Mouse (Mus musculus): ENCODE data around the gene Pex1. TPM values are rescaled to one million over a fixed set of nuclear protein-coding genes. Genes with fewer than 3 reads are reported as not detected.
"Not testable (repeated sequence)": the region's sequence is repeated elsewhere in the genome, so short reads cannot be mapped to it uniquely, and the experiment has no call there.

The Pex1 gene
- polyA plus RNA-seq, 1 experiment from 2014 or later, result 17.3 TPM

- H3K36me3 ChIP-seq, result peaks cover 13% of the 10 kb centered on the region
- no peaks in the 10 kb centered on the region for H3K9me3 ChIP-seq (replicated peaks)
- no peaks in the 10 kb centered on the region for H3K27me3 ChIP-seq
- ATAC-seq (ENCODE audit: insufficient number of reproducible peaks, low FRiP score, low TSS enrichment, low read depth), result no peak
- H3K4me3 ChIP-seq (replicated peaks), result no peak overlapping the region
- H3K27ac ChIP-seq (replicated peaks), result no peak overlapping the region
- WGBS, result 87% methylated on average over 3 of the region's 3 CpGs
- 0 out of 2 replicates have a peak, but pooled peaks cover 4% of the 10 kb centered on the region for H3K4me1 ChIP-seq
- H3K4me2 ChIP-seq (replicated peaks), result no peak overlapping the region
- no peak overlapping the region for H3K9ac ChIP-seq
Observed at GRCm38 (mm10) chr5:3600790-3601189, 4.9 kb downstream of the Pex1 start.

- H3K9ac ChIP-seq, result no peak overlapping the region
- peaks cover 37% of the 10 kb centered on the region for H3K36me3 ChIP-seq
- H3K27me3 ChIP-seq, result no peaks in the 10 kb centered on the region
- no peak overlapping the region for H3K27ac ChIP-seq (replicated peaks)
- H3K4me3 ChIP-seq (replicated peaks), result no peak overlapping the region
- H3K4me1 ChIP-seq, result no peaks in the 10 kb centered on the region
- no peak overlapping the region for H3K4me2 ChIP-seq (replicated peaks)
- no peaks in the 10 kb centered on the region for H3K9me3 ChIP-seq (replicated peaks)
- 94% methylated on average over 9 of the region's 9 CpGs for WGBS
- ATAC-seq (ENCODE audit: insufficient number of reproducible peaks, low FRiP score, low TSS enrichment, low read depth), result no peak
Observed at GRCm38 (mm10) chr5:3607114-3607513, 11.2 kb downstream of the Pex1 start.

- H3K4me3 ChIP-seq (replicated peaks), result no peak overlapping the region
- H3K4me1 ChIP-seq, result no peaks in the 10 kb centered on the region
- ATAC-seq (ENCODE audit: insufficient number of reproducible peaks, low FRiP score, low TSS enrichment, low read depth), result no peak
- no peak overlapping the region for H3K4me2 ChIP-seq (replicated peaks)
- 95% methylated on average over 7 of the region's 7 CpGs for WGBS
- no peak overlapping the region for H3K9ac ChIP-seq
- no peaks in the 10 kb centered on the region for H3K9me3 ChIP-seq (replicated peaks)
- H3K27ac ChIP-seq (replicated peaks), result no peak overlapping the region
- no peaks in the 10 kb centered on the region for H3K27me3 ChIP-seq
- peaks cover 42% of the 10 kb centered on the region for H3K36me3 ChIP-seq
Observed at GRCm38 (mm10) chr5:3609241-3609640, 13.4 kb downstream of the Pex1 start.

- not testable (repeated sequence) for H3K4me2 ChIP-seq (replicated peaks); ATAC-seq (ENCODE audit: insufficient number of reproducible peaks, low FRiP score, low TSS enrichment, low read depth); H3K27me3 ChIP-seq; H3K27ac ChIP-seq (replicated peaks); H3K4me1 ChIP-seq; H3K4me3 ChIP-seq (replicated peaks); H3K9me3 ChIP-seq (replicated peaks); H3K9ac ChIP-seq
- WGBS, result 99% methylated on average over 2 of the region's 2 CpGs
- H3K36me3 ChIP-seq, result peaks cover 32% of the 10 kb centered on the region
Observed at GRCm38 (mm10) chr5:3611835-3612234, 16.0 kb downstream of the Pex1 start.

- no peak for ATAC-seq (ENCODE audit: insufficient number of reproducible peaks, low FRiP score, low TSS enrichment, low read depth)
- Histone ChIP-seq H3K27ac (replicated peaks) (no peak overlapping the region), H3K9me3 (replicated peaks) (no peaks in the 10 kb centered on the region), H3K27me3 (no peaks in the 10 kb centered on the region), H3K4me1 (no peaks in the 10 kb centered on the region), H3K4me2 (replicated peaks) (no peak overlapping the region), H3K4me3 (replicated peaks) (no peak overlapping the region), H3K9ac (no peak overlapping the region), H3K36me3 (peaks cover 52% of the 10 kb centered on the region)
- 88% methylated on average over 7 of the region's 7 CpGs for WGBS
Observed at GRCm38 (mm10) chr5:3620486-3620885, 24.6 kb downstream of the Pex1 start.

GRCm38 (mm10) chr5:3630055-3630454 is 34.2 kb downstream of the Pex1 start:
- 68% methylated on average over 5 of the region's 5 CpGs for WGBS
- H3K9ac ChIP-seq, result no peak overlapping the region
- no peaks in the 10 kb centered on the region for H3K27me3 ChIP-seq
- peaks cover 39% of the 10 kb centered on the region for H3K36me3 ChIP-seq
- H3K4me2 ChIP-seq (replicated peaks), result no peak overlapping the region
- no peaks in the 10 kb centered on the region for H3K4me1 ChIP-seq
- no peaks in the 10 kb centered on the region for H3K9me3 ChIP-seq (replicated peaks)
- no peak overlapping the region for H3K4me3 ChIP-seq (replicated peaks)
- H3K27ac ChIP-seq (replicated peaks), result no peak overlapping the region
- no peak for ATAC-seq (ENCODE audit: insufficient number of reproducible peaks, low FRiP score, low TSS enrichment, low read depth)

GRCm38 (mm10) chr5:3631512-3632271 is 35.8 kb downstream of the Pex1 start:
- Histone ChIP-seq H3K4me2 (replicated peaks) (no peak overlapping the region), H3K27ac (replicated peaks) (no peak overlapping the region), H3K27me3 (no peaks in the 10 kb centered on the region), H3K9ac (no peak overlapping the region), H3K36me3 (peaks cover 37% of the 10 kb centered on the region), H3K4me1 (no peaks in the 10 kb centered on the region), H3K9me3 (replicated peaks) (no peaks in the 10 kb centered on the region), H3K4me3 (replicated peaks) (no peak overlapping the region)
- WGBS, result 70% methylated on average over 16 of the region's 16 CpGs
- no peak for ATAC-seq (ENCODE audit: insufficient number of reproducible peaks, low FRiP score, low TSS enrichment, low read depth)

- Histone ChIP-seq H3K27ac (replicated peaks) (no peak overlapping the region), H3K4me2 (replicated peaks) (no peak overlapping the region), H3K27me3 (no peaks in the 10 kb centered on the region), H3K9ac (no peak overlapping the region), H3K36me3 (peaks cover 37% of the 10 kb centered on the region), H3K4me1 (no peaks in the 10 kb centered on the region), H3K4me3 (replicated peaks) (no peak overlapping the region), H3K9me3 (replicated peaks) (no peaks in the 10 kb centered on the region)
- 76% methylated on average over 5 of the region's 5 CpGs for WGBS
- no peak for ATAC-seq (ENCODE audit: insufficient number of reproducible peaks, low FRiP score, low TSS enrichment, low read depth)
Observed at GRCm38 (mm10) chr5:3632285-3632684, 36.4 kb downstream of the Pex1 start.

GRCm38 (mm10) chr5:3633315-3633714 is 37.4 kb downstream of the Pex1 start:
- WGBS, result 95% methylated on average over 13 of the region's 13 CpGs
- no peaks in the 10 kb centered on the region for H3K9me3 ChIP-seq (replicated peaks)
- peaks cover 37% of the 10 kb centered on the region for H3K36me3 ChIP-seq
- no peak overlapping the region for H3K4me2 ChIP-seq (replicated peaks)
- H3K27me3 ChIP-seq, result no peaks in the 10 kb centered on the region
- no peak overlapping the region for H3K4me3 ChIP-seq (replicated peaks)
- no peak overlapping the region for H3K27ac ChIP-seq (replicated peaks)
- no peaks in the 10 kb centered on the region for H3K4me1 ChIP-seq
- no peak overlapping the region for H3K9ac ChIP-seq
- no peak for ATAC-seq (ENCODE audit: insufficient number of reproducible peaks, low FRiP score, low TSS enrichment, low read depth)

- Histone ChIP-seq H3K27me3 (no peaks in the 10 kb centered on the region), H3K4me2 (replicated peaks) (no peak overlapping the region), H3K9me3 (replicated peaks) (no peaks in the 10 kb centered on the region), H3K9ac (no peak overlapping the region), H3K4me1 (no peaks in the 10 kb centered on the region), H3K27ac (replicated peaks) (no peak overlapping the region), H3K4me3 (replicated peaks) (no peak overlapping the region), H3K36me3 (peaks cover 35% of the 10 kb centered on the region)
- no peak for ATAC-seq (ENCODE audit: insufficient number of reproducible peaks, low FRiP score, low TSS enrichment, low read depth)
- WGBS, result 76% methylated on average over 4 of the region's 4 CpGs
Observed at GRCm38 (mm10) chr5:3633951-3634350, 38.1 kb downstream of the Pex1 start.

GRCm38 (mm10) chr5:3635286-3635685 is 39.4 kb downstream of the Pex1 start:
- WGBS, result 76% methylated on average over 8 of the region's 8 CpGs
- H3K4me2 ChIP-seq (replicated peaks), result no peak overlapping the region
- H3K9ac ChIP-seq, result no peak overlapping the region
- ATAC-seq (ENCODE audit: insufficient number of reproducible peaks, low FRiP score, low TSS enrichment, low read depth), result no peak
- no peaks in the 10 kb centered on the region for H3K4me1 ChIP-seq
- no peaks in the 10 kb centered on the region for H3K9me3 ChIP-seq (replicated peaks)
- no peak overlapping the region for H3K27ac ChIP-seq (replicated peaks)
- no peak overlapping the region for H3K4me3 ChIP-seq (replicated peaks)
- H3K27me3 ChIP-seq, result no peaks in the 10 kb centered on the region
- H3K36me3 ChIP-seq, result peaks cover 35% of the 10 kb centered on the region

- 93% methylated on average over 6 of the region's 6 CpGs for whole genome bisulfite sequencing
- ATAC-seq (ENCODE audit: insufficient number of reproducible peaks, low FRiP score, low TSS enrichment, low read depth), result no peak
- Histone ChIP-seq H3K9me3 (replicated peaks) (no peaks in the 10 kb centered on the region), H3K36me3 (peaks cover 30% of the 10 kb centered on the region), H3K27me3 (no peaks in the 10 kb centered on the region), H3K4me2 (replicated peaks) (no peak overlapping the region), H3K9ac (no peak overlapping the region), H3K4me3 (replicated peaks) (no peak overlapping the region), H3K4me1 (peaks cover 8% of the 10 kb centered on the region; the same call in 1 of the 2 replicates), H3K27ac (replicated peaks) (no peak overlapping the region)
Observed at GRCm38 (mm10) chr5:3644621-3645020, 48.8 kb downstream of the Pex1 start.
